Mouse (Mus musculus): ENCODE measurements around the gene Wnt3a. TPM values are rescaled to one million over a fixed set of nuclear protein-coding genes. Genes with fewer than 3 reads are reported as not detected.

Gene Wnt3a
- polyA plus RNA-seq, 1 experiment from 2014 or later: not detected

- Histone ChIP-seq H3K9ac (ENCODE audit: low read depth, low read length) (no peak overlapping the region), H3K9me3 (ENCODE audit: control insufficient read depth, low read length) (no peaks in the 10 kb centered on the region), H3K27ac (ENCODE audit: low read depth, low read length) (no peak overlapping the region), H3K4me1 (ENCODE audit: control insufficient read depth, insufficient read depth, low read length) (0 out of 2 replicates have a peak, but pooled peaks cover 5% of the 10 kb centered on the region), H3K4me2 (replicated peaks; ENCODE audit: low read depth, low read length) (no peak overlapping the region), H3K27me3 (ENCODE audit: control insufficient read depth, insufficient read depth, low read length) (peaks cover 35% of the 10 kb centered on the region), H3K4me3 (ENCODE audit: low read length) (no peak overlapping the region), H3K36me3 (ENCODE audit: control insufficient read depth, insufficient read depth, low read length) (no peaks in the 10 kb centered on the region)
- no peak for ATAC-seq (ENCODE audit: low FRiP score, low TSS enrichment)
These were observed 28.2 kb downstream of the Wnt3a start for GRCm38 (mm10) chr11:59262308-59262707.

GRCm38 (mm10) chr11:59260706-59261493 is 29.7 kb downstream of the Wnt3a start:
- Histone ChIP-seq H3K9me3 (ENCODE audit: control insufficient read depth, low read length) (no peaks in the 10 kb centered on the region), H3K4me1 (ENCODE audit: control insufficient read depth, insufficient read depth, low read length) (0 out of 2 replicates have a peak, but pooled peaks cover 5% of the 10 kb centered on the region), H3K4me2 (replicated peaks; ENCODE audit: low read depth, low read length) (no peak overlapping the region), H3K4me3 (ENCODE audit: low read length) (no peak overlapping the region), H3K27ac (ENCODE audit: low read depth, low read length) (no peak overlapping the region), H3K36me3 (ENCODE audit: control insufficient read depth, insufficient read depth, low read length) (no peaks in the 10 kb centered on the region), H3K9ac (ENCODE audit: low read depth, low read length) (no peak overlapping the region), H3K27me3 (ENCODE audit: control insufficient read depth, insufficient read depth, low read length) (peaks cover 25% of the 10 kb centered on the region)
- ATAC-seq (ENCODE audit: low FRiP score, low TSS enrichment): no peak
- 81% methylated on average over 10 of the region's 10 CpGs for WGBS

- Histone ChIP-seq H3K4me1 (ENCODE audit: control insufficient read depth, insufficient read depth, low read length) (0 out of 2 replicates have a peak, but pooled peaks cover 5% of the 10 kb centered on the region), H3K27ac (ENCODE audit: low read depth, low read length) (no peak overlapping the region), H3K4me3 (ENCODE audit: low read length) (no peak overlapping the region), H3K9ac (ENCODE audit: low read depth, low read length) (no peak overlapping the region), H3K4me2 (replicated peaks; ENCODE audit: low read depth, low read length) (no peak overlapping the region), H3K36me3 (ENCODE audit: control insufficient read depth, insufficient read depth, low read length) (no peaks in the 10 kb centered on the region), H3K9me3 (ENCODE audit: control insufficient read depth, low read length) (no peaks in the 10 kb centered on the region), H3K27me3 (ENCODE audit: control insufficient read depth, insufficient read depth, low read length) (peaks cover 20% of the 10 kb centered on the region)
- WGBS: 85% methylated on average over 7 of the region's 7 CpGs
- no peak for ATAC-seq (ENCODE audit: low FRiP score, low TSS enrichment)
These were observed 30.9 kb downstream of the Wnt3a start for GRCm38 (mm10) chr11:59259647-59260046.

- ATAC-seq (ENCODE audit: low FRiP score, low TSS enrichment): no peak
- Histone ChIP-seq H3K27me3 (ENCODE audit: control insufficient read depth, insufficient read depth, low read length) (peaks cover 7% of the 10 kb centered on the region; the same call in 1 of the 2 replicates), H3K27ac (ENCODE audit: low read depth, low read length) (no peak overlapping the region), H3K36me3 (ENCODE audit: control insufficient read depth, insufficient read depth, low read length) (no peaks in the 10 kb centered on the region), H3K9ac (ENCODE audit: low read depth, low read length) (no peak overlapping the region), H3K4me3 (ENCODE audit: low read length) (no peak overlapping the region), H3K4me2 (replicated peaks; ENCODE audit: low read depth, low read length) (no peak overlapping the region), H3K4me1 (ENCODE audit: control insufficient read depth, insufficient read depth, low read length) (no peaks in the 10 kb centered on the region), H3K9me3 (ENCODE audit: control insufficient read depth, low read length) (no peaks in the 10 kb centered on the region)
- 53% methylated on average over 10 of the region's 10 CpGs for WGBS
These were observed 42.5 kb downstream of the Wnt3a start for GRCm38 (mm10) chr11:59248101-59248500.

DNA sequence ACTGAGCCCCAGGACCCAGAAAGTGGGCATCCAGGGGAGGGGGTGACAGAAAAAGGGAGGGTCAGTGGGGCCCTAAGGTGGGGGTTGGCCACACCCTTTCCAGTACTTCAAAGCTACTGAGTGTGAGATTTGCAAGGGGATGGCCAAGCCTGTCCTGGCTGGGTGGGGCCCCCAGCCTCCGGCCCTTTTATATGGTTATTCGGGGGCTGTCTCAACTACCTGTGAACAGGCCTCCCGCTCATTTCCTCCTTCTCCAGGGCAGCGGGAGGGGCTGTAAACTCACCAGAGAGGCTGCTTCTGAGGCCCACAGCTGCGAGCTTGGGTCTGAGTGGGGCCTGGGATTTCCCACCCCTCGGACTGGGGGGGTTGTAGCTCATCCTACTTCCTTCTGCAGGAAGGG is 46.7 kb downstream of the Wnt3a start:
- Histone ChIP-seq H3K4me2 (replicated peaks; ENCODE audit: low read depth, low read length) (no peak overlapping the region), H3K27ac (ENCODE audit: low read depth, low read length) (no peak overlapping the region), H3K9me3 (ENCODE audit: control insufficient read depth, low read length) (no peaks in the 10 kb centered on the region), H3K4me1 (ENCODE audit: control insufficient read depth, insufficient read depth, low read length) (no peaks in the 10 kb centered on the region), H3K4me3 (ENCODE audit: low read length) (no peak overlapping the region), H3K9ac (ENCODE audit: low read depth, low read length) (no peak overlapping the region), H3K36me3 (ENCODE audit: control insufficient read depth, insufficient read depth, low read length) (no peaks in the 10 kb centered on the region), H3K27me3 (ENCODE audit: control insufficient read depth, insufficient read depth, low read length) (peaks cover 18% of the 10 kb centered on the region; the same call in 1 of the 2 replicates)
- WGBS: 11% methylated on average over 6 of the region's 6 CpGs
- no peak for ATAC-seq (ENCODE audit: low FRiP score, low TSS enrichment)

DNA sequence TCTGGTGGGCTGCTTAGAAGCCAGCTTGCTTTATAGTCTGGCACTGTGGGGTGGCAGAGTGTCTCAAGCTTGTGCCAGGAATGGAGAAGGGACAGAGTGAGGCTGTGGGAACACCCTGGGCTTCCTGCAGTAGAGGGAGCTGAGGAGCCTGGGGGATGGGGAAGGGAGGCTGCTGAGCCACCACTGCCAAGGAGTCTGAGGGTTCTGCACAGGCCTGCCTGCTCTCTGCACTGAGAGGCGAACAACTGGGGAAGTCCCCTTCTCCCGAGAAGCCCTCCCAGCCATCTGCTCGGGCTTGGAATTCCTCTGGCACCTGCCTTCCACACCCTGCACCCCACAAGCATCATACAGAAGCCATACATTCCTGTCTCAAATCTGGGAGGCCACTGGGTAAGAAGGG is 48.7 kb downstream of the Wnt3a start:
- no peak overlapping the region for H3K27ac ChIP-seq (ENCODE audit: low read depth, low read length)

DNA sequence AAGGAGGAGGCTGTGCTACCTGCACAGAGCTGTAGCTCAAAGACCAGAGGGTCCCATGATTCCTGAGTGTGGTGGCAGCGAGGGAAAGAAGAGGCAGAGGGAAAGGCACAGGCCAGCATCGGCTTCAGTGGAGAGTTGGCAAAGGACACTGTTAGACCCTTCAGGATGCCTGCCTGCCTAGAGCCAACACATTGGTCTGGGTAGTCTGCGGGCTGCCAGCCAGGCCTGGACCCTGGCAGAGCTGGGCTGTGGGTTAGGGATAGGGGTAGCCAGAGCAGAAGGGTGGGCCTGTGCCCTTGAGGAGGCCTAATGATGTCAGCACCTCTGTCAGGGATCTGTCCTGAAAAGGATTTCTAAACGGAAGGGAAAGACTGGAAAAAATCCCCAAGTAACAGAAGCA is 50.8 kb downstream of the Wnt3a start:
- Histone ChIP-seq H3K9me3 (ENCODE audit: control insufficient read depth, low read length) (no peaks in the 10 kb centered on the region), H3K27me3 (ENCODE audit: control insufficient read depth, insufficient read depth, low read length) (peaks cover 18% of the 10 kb centered on the region; the same call in 1 of the 2 replicates), H3K4me2 (replicated peaks; ENCODE audit: low read depth, low read length) (no peak overlapping the region), H3K9ac (ENCODE audit: low read depth, low read length) (no peak overlapping the region), H3K27ac (ENCODE audit: low read depth, low read length) (no peak overlapping the region), H3K4me1 (ENCODE audit: control insufficient read depth, insufficient read depth, low read length) (no peaks in the 10 kb centered on the region), H3K36me3 (ENCODE audit: control insufficient read depth, insufficient read depth, low read length) (no peaks in the 10 kb centered on the region), H3K4me3 (ENCODE audit: low read length) (no peak overlapping the region)
- no peak for ATAC-seq (ENCODE audit: low FRiP score, low TSS enrichment)
- WGBS: 74% methylated on average over 4 of the region's 4 CpGs

More for the DNA sequence above, 48.7 kb downstream of the Wnt3a start:
- H3K27me3 ChIP-seq (ENCODE audit: control insufficient read depth, insufficient read depth, low read length): peaks cover 18% of the 10 kb centered on the region; the same call in 1 of the 2 replicates
- H3K4me1 ChIP-seq (ENCODE audit: control insufficient read depth, insufficient read depth, low read length): no peaks in the 10 kb centered on the region
- H3K9ac ChIP-seq (ENCODE audit: low read depth, low read length): no peak overlapping the region
- no peak overlapping the region for H3K4me3 ChIP-seq (ENCODE audit: low read length)
- no peaks in the 10 kb centered on the region for H3K36me3 ChIP-seq (ENCODE audit: control insufficient read depth, insufficient read depth, low read length)
- no peak for ATAC-seq (ENCODE audit: low FRiP score, low TSS enrichment)
- H3K4me2 ChIP-seq (replicated peaks; ENCODE audit: low read depth, low read length): no peak overlapping the region
- H3K9me3 ChIP-seq (ENCODE audit: control insufficient read depth, low read length): no peaks in the 10 kb centered on the region
- 18% methylated on average over 3 of the region's 3 CpGs for WGBS

GRCm38 (mm10) chr11:59239428-59239785 is 51.1 kb downstream of the Wnt3a start:
- H3K27me3 ChIP-seq (ENCODE audit: control insufficient read depth, insufficient read depth, low read length): peaks cover 18% of the 10 kb centered on the region; the same call in 1 of the 2 replicates
- ATAC-seq (ENCODE audit: low FRiP score, low TSS enrichment): peak; percentile 32
- 55% methylated on average over 4 of the region's 4 CpGs for WGBS
- no peaks in the 10 kb centered on the region for H3K36me3 ChIP-seq (ENCODE audit: control insufficient read depth, insufficient read depth, low read length)
- H3K4me2 ChIP-seq (replicated peaks; ENCODE audit: low read depth, low read length): no peak overlapping the region
- H3K4me1 ChIP-seq (ENCODE audit: control insufficient read depth, insufficient read depth, low read length): no peaks in the 10 kb centered on the region
- H3K9me3 ChIP-seq (ENCODE audit: control insufficient read depth, low read length): no peaks in the 10 kb centered on the region
- no peak overlapping the region for H3K27ac ChIP-seq (ENCODE audit: low read depth, low read length)
- no peak overlapping the region for H3K4me3 ChIP-seq (ENCODE audit: low read length)
- H3K9ac ChIP-seq (ENCODE audit: low read depth, low read length): no peak overlapping the region
